Mouse (Mus musculus) liver, postnatal 0 days (tissue): ENCODE measurements around the gene Parp4. TPM values are rescaled to one million over a fixed set of nuclear protein-coding genes. Genes with fewer than 3 reads are reported as not detected.

Experiments used
- ATAC-seq: fragments of 200-750 bp; cut with Nextera tagmentation; 2 replicates; pipeline ENCODE4 v1.8.0; 2017; ENCODE audit warnings: mild to moderate bottlenecking, moderate library complexity
- DNase-seq: peaks from one replicate; pipeline ENCODE4 v3.0.0-alpha.2; 2016
- H3K27ac ChIP-seq: fragments of 300-500 bp; sonication (generic); 2 replicates; pipeline ENCODE4 v1.5.1; 2014; ENCODE audit warnings: antibody characterized with exemption, moderate library complexity, mild to moderate bottlenecking, low read depth
- H3K27me3 ChIP-seq: fragments of 300-500 bp; sonication (generic); 2 replicates; pipeline ENCODE4 v1.6.1; 2014; ENCODE audit warnings: low read length, control low read depth, mixed read lengths; ENCODE audit not compliant: insufficient read depth
- H3K36me3 ChIP-seq: fragments of 300-500 bp; sonication (generic); replicated peaks from 2 replicates; pipeline ENCODE4 v1.6.1; 2014; ENCODE audit warnings: mild to moderate bottlenecking, control low read depth, low read length, moderate library complexity, mixed read lengths; ENCODE audit not compliant: insufficient read depth
- H3K4me1 ChIP-seq: fragments of 300-500 bp; sonication (generic); 2 replicates; pipeline ENCODE4 v1.6.1; 2014; ENCODE audit warnings: antibody characterized with exemption, mild to moderate bottlenecking, control low read depth; ENCODE audit not compliant: insufficient read depth
- H3K4me2 ChIP-seq: fragments of 300-500 bp; sonication (generic); 2 replicates; pipeline ENCODE4 v1.6.1; 2014; ENCODE audit warnings: low read depth, mild to moderate bottlenecking, low read length, moderate library complexity, mixed read lengths
- H3K4me3 ChIP-seq: fragments of 300-500 bp; sonication (generic); 2 replicates; pipeline ENCODE4 v1.5.1; 2014; ENCODE audit warnings: low read depth, low read length
- H3K9ac ChIP-seq: fragments of 300-500 bp; sonication (generic); replicated peaks from 2 replicates; pipeline ENCODE4 v1.6.1; 2014; ENCODE audit warnings: mild to moderate bottlenecking, moderate library complexity
- H3K9me3 ChIP-seq: fragments of 300-500 bp; sonication (generic); 2 replicates; pipeline ENCODE4 v1.6.1; 2016; ENCODE audit warnings: mild to moderate bottlenecking, control low read depth, low read length, mixed read lengths
- CTCF ChIP-seq: sonication (generic); IDR thresholded peaks from 2 replicates; pipeline ENCODE4 v1.5.1; 2016; ENCODE audit warnings: antibody characterized with exemption, low read depth
- EP300 ChIP-seq: IDR thresholded peaks from 2 replicates; pipeline ENCODE4 v1.6.1; 2016; ENCODE audit warnings: antibody characterized with exemption, low read depth, mild to moderate bottlenecking
- WGBS: fragments of 180-500 bp; shearing (Covaris S2); extraction: QIAGEN DNeasy Blood & Tissue Kit; methylation state at CpG from one replicate; pipeline ENCODE4 v1.1.7; 2014; ENCODE audit not compliant: insufficient replicate concordance; 5-methylcytosine and 5-hydroxymethylcytosine counted together
- polyA plus RNA-seq: library from polyadenylated mRNA; unstranded; fragments of >200 nt; fragmentation: Nextera tagmentation; extraction: Ambion mirVana; gene quantifications from 2 replicates; pipeline ENCODE4 v1.2.1, GENCODE M21; 2015

Gene Parp4
- polyA plus RNA-seq, 1 experiment from 2014 or later = 3.5 TPM

GRCm38 (mm10) chr14:56667969-56668802, 92.8 kb downstream of the Parp4 start, which contains the start of gene Mphosph8:
TSS of gene Mphosph8 (plus strand) at chr14:56668248.
- under 1% methylated on average over 70 of the region's 70 CpGs for WGBS
- H3K27ac ChIP-seq = peak within 1 kb of the TSS; percentile 82
- no peaks in the 10 kb centered on the region for H3K27me3 ChIP-seq
- TF ChIP-seq EP300 (peak; percentile 54; the same call in 1 of the 2 replicates), CTCF (no peak)
- H3K4me3 ChIP-seq = peak within 1 kb of the TSS; percentile 66
- peak; percentile 100 for ATAC-seq
- peaks cover 19% of the 10 kb centered on the region for H3K4me1 ChIP-seq
- peak; percentile 99 for DNase-seq
- H3K9me3 ChIP-seq = no peaks in the 10 kb centered on the region
- peak within 1 kb of the TSS; percentile 72 for H3K9ac ChIP-seq
- H3K36me3 ChIP-seq = peaks cover 7% of the 10 kb centered on the region
- H3K4me2 ChIP-seq = peak within 1 kb of the TSS; percentile 94

GRCm38 (mm10) chr14:56669046-56669620, 93.7 kb downstream of the Parp4 start:
- Histone ChIP-seq H3K4me3 (peak overlapping the region; percentile 66), H3K27ac (peak overlapping the region; percentile 75; the same call in 1 of the 2 replicates), H3K9ac (peak overlapping the region; percentile 68), H3K36me3 (peaks cover 12% of the 10 kb centered on the region), H3K27me3 (no peaks in the 10 kb centered on the region), H3K9me3 (no peaks in the 10 kb centered on the region), H3K4me2 (peak overlapping the region; percentile 94), H3K4me1 (peaks cover 19% of the 10 kb centered on the region)
- DNase-seq = no peak
- WGBS = 4% methylated on average over 13 of the region's 13 CpGs
- TF ChIP-seq EP300 (no peak), CTCF (no peak)
- ATAC-seq = no peak

- H3K4me1 ChIP-seq = no peaks in the 10 kb centered on the region
- no peak overlapping the region for H3K27ac ChIP-seq
- 56% methylated on average over 1 of the region's 1 CpGs for WGBS
- TF ChIP-seq CTCF (no peak), EP300 (no peak)
- no peak overlapping the region for H3K4me3 ChIP-seq
- H3K4me2 ChIP-seq = no peak overlapping the region
- H3K9me3 ChIP-seq = no peaks in the 10 kb centered on the region
- peaks cover 60% of the 10 kb centered on the region for H3K36me3 ChIP-seq
- H3K27me3 ChIP-seq = no peaks in the 10 kb centered on the region
- ATAC-seq = no peak
- no peak for DNase-seq
- H3K9ac ChIP-seq = no peak overlapping the region
These were observed 110.0 kb downstream of the Parp4 start for GRCm38 (mm10) chr14:56685426-56685825.

GRCm38 (mm10) chr14:56689116-56689515, 113.7 kb downstream of the Parp4 start:
- H3K27me3 ChIP-seq = no peaks in the 10 kb centered on the region
- WGBS = 59% methylated on average over 1 of the region's 1 CpGs
- H3K36me3 ChIP-seq = peaks cover 73% of the 10 kb centered on the region
- ATAC-seq (no peak), DNase-seq (no peak)
- no peak for TF ChIP-seq CTCF
- TF ChIP-seq EP300 = no peak
- no peak overlapping the region for H3K9ac ChIP-seq
- H3K4me1 ChIP-seq = no peaks in the 10 kb centered on the region
- H3K4me3 ChIP-seq = no peak overlapping the region
- H3K4me2 ChIP-seq = no peak overlapping the region
- no peak overlapping the region for H3K27ac ChIP-seq
- no peaks in the 10 kb centered on the region for H3K9me3 ChIP-seq

- Histone ChIP-seq H3K36me3 (peaks cover 78% of the 10 kb centered on the region), H3K9me3 (no peaks in the 10 kb centered on the region), H3K4me3 (no peak overlapping the region), H3K4me1 (no peaks in the 10 kb centered on the region), H3K27ac (no peak overlapping the region), H3K4me2 (no peak overlapping the region), H3K9ac (no peak overlapping the region), H3K27me3 (no peaks in the 10 kb centered on the region)
- DNase-seq = no peak
- TF ChIP-seq CTCF = no peak
- no peak for TF ChIP-seq EP300
- ATAC-seq = no peak; the same call in 1 of the 2 replicates
- WGBS = 66% methylated on average over 1 of the region's 1 CpGs
These were observed 114.3 kb downstream of the Parp4 start for GRCm38 (mm10) chr14:56689766-56690165.

GRCm38 (mm10) chr14:56695495-56695894, 120.1 kb downstream of the Parp4 start:
- WGBS = 53% methylated on average over 3 of the region's 3 CpGs
- peaks cover 83% of the 10 kb centered on the region for H3K36me3 ChIP-seq
- no peaks in the 10 kb centered on the region for H3K27me3 ChIP-seq
- no peak overlapping the region for H3K9ac ChIP-seq
- no peak overlapping the region for H3K4me2 ChIP-seq
- TF ChIP-seq CTCF = no peak
- no peak for TF ChIP-seq EP300
- H3K27ac ChIP-seq = no peak overlapping the region
- DNase-seq = no peak
- no peaks in the 10 kb centered on the region for H3K9me3 ChIP-seq
- H3K4me1 ChIP-seq = no peaks in the 10 kb centered on the region
- no peak for ATAC-seq
- H3K4me3 ChIP-seq = no peak overlapping the region
